Mouse (Mus musculus): ENCODE measurements around the gene Snapc4. TPM values are rescaled to one million over a fixed set of nuclear protein-coding genes. Genes with fewer than 3 reads are reported as not detected.
"Not testable (repeated sequence)": the region's sequence is repeated elsewhere in the genome, so short reads cannot be mapped to it uniquely, and the experiment has no call there.

Gene Snapc4
- polyA plus RNA-seq, 1 experiment from 2014 or later: 34.8 TPM

- Histone ChIP-seq H3K9ac (ENCODE audit: low read depth, low read length) (no peak overlapping the region), H3K36me3 (ENCODE audit: control insufficient read depth, insufficient read depth, low read length) (peaks cover 41% of the 10 kb centered on the region), H3K4me1 (ENCODE audit: control insufficient read depth, insufficient read depth, low read length) (peaks cover 19% of the 10 kb centered on the region), H3K9me3 (replicated peaks; ENCODE audit: control insufficient read depth, low read length, poor library complexity, severe bottlenecking) (no peaks in the 10 kb centered on the region), H3K27ac (ENCODE audit: low read length) (no peak overlapping the region), H3K4me2 (ENCODE audit: low read length) (no peak overlapping the region), H3K4me3 (ENCODE audit: low read depth, low read length) (no peak overlapping the region), H3K27me3 (ENCODE audit: control insufficient read depth, insufficient read depth, low read depth, low read length) (no peaks in the 10 kb centered on the region)
- WGBS: 90% methylated on average over 3 of the region's 3 CpGs
- ATAC-seq: no peak
These were observed 10.5 kb upstream of the Snapc4 start for GRCm38 (mm10) chr2:26390954-26391353.

GRCm38 (mm10) chr2:26389154-26389690 is 8.8 kb upstream of the Snapc4 start, which contains the start of the genes Entr1 and Pmpca:
Gene Entr1 (minus strand): TSS chr2:26389316.
Gene Pmpca (plus strand): TSS chr2:26389339.
- peak; percentile 91 for ATAC-seq
- H3K4me3 ChIP-seq (ENCODE audit: low read depth, low read length): peak within 1 kb of the TSS; percentile 82

GRCm38 (mm10) chr2:26388682-26389153 is 8.3 kb upstream of the Snapc4 start:
- Histone ChIP-seq H3K27ac (ENCODE audit: low read length) (peak overlapping the region; percentile 68), H3K4me3 (ENCODE audit: low read depth, low read length) (peak overlapping the region; percentile 82), H3K36me3 (ENCODE audit: control insufficient read depth, insufficient read depth, low read length) (peaks cover 39% of the 10 kb centered on the region), H3K4me2 (ENCODE audit: low read length) (peak overlapping the region; percentile 89), H3K27me3 (ENCODE audit: control insufficient read depth, insufficient read depth, low read depth, low read length) (no peaks in the 10 kb centered on the region), H3K9me3 (replicated peaks; ENCODE audit: control insufficient read depth, low read length, poor library complexity, severe bottlenecking) (no peaks in the 10 kb centered on the region), H3K9ac (ENCODE audit: low read depth, low read length) (peak overlapping the region; percentile 87), H3K4me1 (ENCODE audit: control insufficient read depth, insufficient read depth, low read length) (peaks cover 19% of the 10 kb centered on the region)
- peak; percentile 63 for ATAC-seq
- under 1% methylated on average over 43 of the region's 45 CpGs for WGBS

More at GRCm38 (mm10) chr2:26389154-26389690, 8.8 kb upstream of the Snapc4 start, which contains the start of the genes Entr1 and Pmpca:
- peak within 1 kb of the TSS; percentile 87 for H3K9ac ChIP-seq (ENCODE audit: low read depth, low read length)
- peak within 1 kb of the TSS; percentile 89 for H3K4me2 ChIP-seq (ENCODE audit: low read length)
- H3K27me3 ChIP-seq (ENCODE audit: control insufficient read depth, insufficient read depth, low read depth, low read length): no peaks in the 10 kb centered on the region
- peaks cover 19% of the 10 kb centered on the region for H3K4me1 ChIP-seq (ENCODE audit: control insufficient read depth, insufficient read depth, low read length)
- WGBS: under 1% methylated on average over 60 of the region's 60 CpGs
- H3K36me3 ChIP-seq (ENCODE audit: control insufficient read depth, insufficient read depth, low read length): peaks cover 38% of the 10 kb centered on the region
- no peaks in the 10 kb centered on the region for H3K9me3 ChIP-seq (replicated peaks; ENCODE audit: control insufficient read depth, low read length, poor library complexity, severe bottlenecking)
- peak within 1 kb of the TSS; percentile 68 for H3K27ac ChIP-seq (ENCODE audit: low read length)

GRCm38 (mm10) chr2:26387713-26388112 is 7.3 kb upstream of the Snapc4 start:
- Histone ChIP-seq H3K4me1 (ENCODE audit: control insufficient read depth, insufficient read depth, low read length) (peaks cover 19% of the 10 kb centered on the region), H3K4me2 (ENCODE audit: low read length) (no peak overlapping the region), H3K36me3 (ENCODE audit: control insufficient read depth, insufficient read depth, low read length) (peaks cover 48% of the 10 kb centered on the region), H3K4me3 (ENCODE audit: low read depth, low read length) (no peak overlapping the region), H3K9ac (ENCODE audit: low read depth, low read length) (no peak overlapping the region), H3K27me3 (ENCODE audit: control insufficient read depth, insufficient read depth, low read depth, low read length) (no peaks in the 10 kb centered on the region), H3K9me3 (replicated peaks; ENCODE audit: control insufficient read depth, low read length, poor library complexity, severe bottlenecking) (no peaks in the 10 kb centered on the region), H3K27ac (ENCODE audit: low read length) (no peak overlapping the region)
- 93% methylated on average over 3 of the region's 3 CpGs for WGBS
- ATAC-seq: no peak

- peaks cover 18% of the 10 kb centered on the region for H3K4me1 ChIP-seq (ENCODE audit: control insufficient read depth, insufficient read depth, low read length)
- H3K9me3 ChIP-seq (replicated peaks; ENCODE audit: control insufficient read depth, low read length, poor library complexity, severe bottlenecking); ATAC-seq; H3K27me3 ChIP-seq (ENCODE audit: control insufficient read depth, insufficient read depth, low read depth, low read length): not testable (repeated sequence)
- 30% methylated on average over 6 of the region's 6 CpGs for WGBS
- peak overlapping the region; percentile 87 for H3K4me3 ChIP-seq (ENCODE audit: low read depth, low read length)
- peak overlapping the region; percentile 70; the same call in 1 of the 2 replicates for H3K27ac ChIP-seq (ENCODE audit: low read length)
- H3K36me3 ChIP-seq (ENCODE audit: control insufficient read depth, insufficient read depth, low read length): peaks cover 46% of the 10 kb centered on the region
- H3K9ac ChIP-seq (ENCODE audit: low read depth, low read length): peak overlapping the region; percentile 86
- H3K4me2 ChIP-seq (ENCODE audit: low read length): peak overlapping the region; percentile 95
These were observed 418 bp upstream of the Snapc4 start for GRCm38 (mm10) chr2:26380871-26381270.

GRCm38 (mm10) chr2:26372396-26372795 is 8.1 kb downstream of the Snapc4 start:
- no peak overlapping the region for H3K4me3 ChIP-seq (ENCODE audit: low read depth, low read length)
- no peaks in the 10 kb centered on the region for H3K27me3 ChIP-seq (ENCODE audit: control insufficient read depth, insufficient read depth, low read depth, low read length)
- ATAC-seq: no peak
- H3K4me2 ChIP-seq (ENCODE audit: low read length): no peak overlapping the region
- peaks cover 61% of the 10 kb centered on the region for H3K36me3 ChIP-seq (ENCODE audit: control insufficient read depth, insufficient read depth, low read length)
- H3K27ac ChIP-seq (ENCODE audit: low read length): no peak overlapping the region
- H3K4me1 ChIP-seq (ENCODE audit: control insufficient read depth, insufficient read depth, low read length): no peaks in the 10 kb centered on the region
- WGBS: 95% methylated on average over 8 of the region's 8 CpGs
- H3K9me3 ChIP-seq (replicated peaks; ENCODE audit: control insufficient read depth, low read length, poor library complexity, severe bottlenecking): no peaks in the 10 kb centered on the region
- H3K9ac ChIP-seq (ENCODE audit: low read depth, low read length): no peak overlapping the region

GRCm38 (mm10) chr2:26368572-26368971 is 11.9 kb downstream of the Snapc4 start:
- ATAC-seq: no peak
- 96% methylated on average over 1 of the region's 1 CpGs for WGBS
- no peak overlapping the region for H3K27ac ChIP-seq (ENCODE audit: low read length)
- H3K36me3 ChIP-seq (ENCODE audit: control insufficient read depth, insufficient read depth, low read length): peaks cover 60% of the 10 kb centered on the region
- no peak overlapping the region for H3K4me2 ChIP-seq (ENCODE audit: low read length)
- no peak overlapping the region for H3K4me3 ChIP-seq (ENCODE audit: low read depth, low read length)
- no peaks in the 10 kb centered on the region for H3K27me3 ChIP-seq (ENCODE audit: control insufficient read depth, insufficient read depth, low read depth, low read length)
- no peaks in the 10 kb centered on the region for H3K4me1 ChIP-seq (ENCODE audit: control insufficient read depth, insufficient read depth, low read length)
- no peak overlapping the region for H3K9ac ChIP-seq (ENCODE audit: low read depth, low read length)
- H3K9me3 ChIP-seq (replicated peaks; ENCODE audit: control insufficient read depth, low read length, poor library complexity, severe bottlenecking): no peaks in the 10 kb centered on the region

- H3K4me1 ChIP-seq (ENCODE audit: control insufficient read depth, insufficient read depth, low read length): no peaks in the 10 kb centered on the region
- H3K4me2 ChIP-seq (ENCODE audit: low read length): no peak overlapping the region
- peaks cover 57% of the 10 kb centered on the region for H3K36me3 ChIP-seq (ENCODE audit: control insufficient read depth, insufficient read depth, low read length)
- 91% methylated on average over 6 of the region's 6 CpGs for WGBS
- H3K27me3 ChIP-seq (ENCODE audit: control insufficient read depth, insufficient read depth, low read depth, low read length): no peaks in the 10 kb centered on the region
- no peak overlapping the region for H3K4me3 ChIP-seq (ENCODE audit: low read depth, low read length)
- no peak overlapping the region for H3K27ac ChIP-seq (ENCODE audit: low read length)
- no peak for ATAC-seq
- H3K9me3 ChIP-seq (replicated peaks; ENCODE audit: control insufficient read depth, low read length, poor library complexity, severe bottlenecking): no peaks in the 10 kb centered on the region
- no peak overlapping the region for H3K9ac ChIP-seq (ENCODE audit: low read depth, low read length)
These were observed 12.5 kb downstream of the Snapc4 start for GRCm38 (mm10) chr2:26367911-26368310.

GRCm38 (mm10) chr2:26364738-26365465 is 15.6 kb downstream of the Snapc4 start:
- no peak overlapping the region for H3K4me2 ChIP-seq (ENCODE audit: low read length)
- WGBS: 88% methylated on average over 10 of the region's 10 CpGs
- no peaks in the 10 kb centered on the region for H3K4me1 ChIP-seq (ENCODE audit: control insufficient read depth, insufficient read depth, low read length)
- ATAC-seq: no peak
- H3K27ac ChIP-seq (ENCODE audit: low read length): no peak overlapping the region
- H3K4me3 ChIP-seq (ENCODE audit: low read depth, low read length): no peak overlapping the region
- H3K36me3 ChIP-seq (ENCODE audit: control insufficient read depth, insufficient read depth, low read length): peaks cover 45% of the 10 kb centered on the region
- H3K9ac ChIP-seq (ENCODE audit: low read depth, low read length): no peak overlapping the region
- H3K27me3 ChIP-seq (ENCODE audit: control insufficient read depth, insufficient read depth, low read depth, low read length): no peaks in the 10 kb centered on the region
- H3K9me3 ChIP-seq (replicated peaks; ENCODE audit: control insufficient read depth, low read length, poor library complexity, severe bottlenecking): no peaks in the 10 kb centered on the region

Data from midbrain, embryonic 16.5 days (tissue).